Mouse (Mus musculus) gastrocnemius, postnatal 4 days (tissue): ENCODE results near the gene Alpl. TPM values are rescaled to one million over a fixed set of nuclear protein-coding genes. Genes with fewer than 3 reads are reported as not detected.

Experiments
- DNase-seq, 2 experiments: peaks; one replicate each; pipeline ENCODE4 v3.0.0; 2021 to 2022; ENCODE audit warnings: low spot score in 2 of 2, mixed read lengths in 2 of 2
- total RNA-seq, 2 experiments: library from RNA; stranded (reverse); gene quantifications; 2 replicates each; pipeline ENCODE4 v1.2.3; 2021

Gene Alpl
- total RNA-seq, 2 experiments from 2014 or later = 1.3 to 1.5 TPM

DNA sequence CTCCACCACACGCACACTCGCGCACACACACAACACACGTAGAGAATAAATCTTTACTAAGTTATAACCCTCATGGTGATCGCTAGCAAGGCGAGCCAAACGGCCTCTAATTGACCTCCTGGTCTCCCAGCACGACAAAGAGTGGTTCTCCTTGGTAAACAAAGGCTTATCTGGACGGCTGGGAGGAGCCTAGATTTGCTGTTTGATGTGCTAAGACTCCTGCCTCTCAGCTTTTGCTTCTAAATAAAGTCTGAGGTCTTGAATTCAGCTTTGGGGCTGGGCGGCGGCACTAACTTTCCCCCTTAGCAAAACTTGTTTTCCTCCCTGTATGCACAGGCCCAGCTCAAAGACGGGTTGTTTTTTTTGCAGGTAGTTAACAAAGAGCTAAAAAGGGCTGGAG lies 5.0 kb upstream of the Alpl start:
- DNase-seq = no peak

- DNase-seq = no peak
These were observed 4.1 kb upstream of the Alpl start for GRCm38 (mm10) chr4:137800324-137800723.

- no peak for DNase-seq
These were observed 854 bp upstream of the Alpl start for GRCm38 (mm10) chr4:137797038-137797437.

DNA sequence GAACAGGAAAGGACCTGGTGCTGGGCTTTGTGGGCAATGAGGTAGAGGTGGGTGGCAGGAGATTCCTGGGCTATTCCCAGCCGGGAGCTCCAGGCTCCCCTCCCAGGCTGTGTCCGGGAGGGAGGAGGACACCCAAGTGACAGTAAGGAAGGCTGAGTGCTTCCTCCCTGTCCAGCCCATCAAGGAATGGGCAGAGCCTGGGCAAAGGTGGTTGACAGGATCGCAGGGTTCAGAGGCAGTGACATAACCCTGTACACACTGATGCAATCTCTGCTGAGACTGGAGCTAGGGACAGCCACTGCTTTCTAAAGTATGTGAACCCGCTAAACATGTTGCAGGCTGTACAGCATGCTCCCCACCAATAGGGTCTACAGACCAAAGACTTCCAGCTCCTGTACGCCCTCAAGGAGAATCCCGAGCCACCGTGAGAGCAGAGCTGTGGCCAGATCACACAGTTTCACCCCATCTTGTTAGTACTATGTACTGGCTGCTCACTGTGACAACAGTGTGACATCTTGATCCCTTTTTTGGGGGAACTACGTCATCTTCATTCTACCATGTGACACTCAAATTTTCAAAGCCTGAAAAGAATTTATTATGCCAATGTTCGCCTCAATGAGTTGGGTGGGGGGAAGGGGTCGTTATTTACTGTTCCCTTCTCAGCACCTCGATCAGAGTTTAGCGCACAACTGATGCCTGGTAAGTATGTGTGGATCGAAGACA lies 1.8 kb downstream of the Alpl start:
- DNase-seq = no peak

DNA sequence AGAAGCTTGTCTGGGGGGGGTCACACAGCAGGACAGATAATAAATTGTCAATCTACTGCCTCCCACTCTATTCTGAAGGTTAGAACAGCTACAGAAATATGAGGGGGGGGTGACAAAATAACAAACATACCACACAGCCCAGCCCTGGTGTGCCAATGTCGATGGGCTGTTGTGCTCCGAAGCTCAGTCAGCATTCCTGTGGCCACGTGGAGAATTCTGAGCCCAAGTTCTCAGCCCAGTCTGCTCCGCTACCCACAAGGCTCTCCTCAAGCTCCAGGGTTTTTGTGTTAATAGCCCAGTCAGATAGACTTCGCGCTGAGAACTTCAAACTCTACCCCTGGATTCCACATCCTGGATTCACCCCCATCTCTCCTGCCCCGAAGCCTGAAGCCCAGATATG lies 2.6 kb downstream of the Alpl start:
- no peak for DNase-seq

GRCm38 (mm10) chr4:137791440-137791839 lies 4.7 kb downstream of the Alpl start:
- DNase-seq = no peak

GRCm38 (mm10) chr4:137790981-137791380 lies 5.2 kb downstream of the Alpl start:
- no peak for DNase-seq

DNA sequence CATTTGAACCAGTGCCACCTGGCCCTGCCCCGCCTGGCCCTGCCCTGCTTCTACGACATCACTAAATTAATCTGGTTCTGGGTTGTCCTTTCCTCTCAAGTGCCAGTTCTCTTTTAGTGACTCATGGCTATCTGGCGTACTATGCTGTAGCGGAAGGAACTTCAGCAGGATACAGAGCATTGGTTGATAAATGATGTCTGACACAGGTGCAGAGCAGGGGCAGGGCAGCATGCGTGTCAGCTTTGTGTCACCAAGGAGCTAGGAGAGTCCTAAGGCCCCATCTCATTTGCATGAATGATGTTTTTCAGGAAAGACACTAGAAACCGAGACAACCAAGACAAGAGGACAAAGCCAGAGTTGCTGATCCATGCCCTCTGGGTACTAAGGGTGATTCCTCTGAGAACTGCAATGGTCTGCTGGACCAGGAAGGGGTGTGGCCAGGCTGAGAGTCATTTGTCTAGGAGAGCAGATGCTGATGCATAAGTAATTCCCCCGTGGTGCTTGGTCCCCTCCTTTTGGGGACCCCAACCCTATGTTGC lies 7.6 kb downstream of the Alpl start:
- no peak for DNase-seq

- no peak for DNase-seq
These were observed 8.4 kb downstream of the Alpl start for GRCm38 (mm10) chr4:137787589-137788289.

DNA sequence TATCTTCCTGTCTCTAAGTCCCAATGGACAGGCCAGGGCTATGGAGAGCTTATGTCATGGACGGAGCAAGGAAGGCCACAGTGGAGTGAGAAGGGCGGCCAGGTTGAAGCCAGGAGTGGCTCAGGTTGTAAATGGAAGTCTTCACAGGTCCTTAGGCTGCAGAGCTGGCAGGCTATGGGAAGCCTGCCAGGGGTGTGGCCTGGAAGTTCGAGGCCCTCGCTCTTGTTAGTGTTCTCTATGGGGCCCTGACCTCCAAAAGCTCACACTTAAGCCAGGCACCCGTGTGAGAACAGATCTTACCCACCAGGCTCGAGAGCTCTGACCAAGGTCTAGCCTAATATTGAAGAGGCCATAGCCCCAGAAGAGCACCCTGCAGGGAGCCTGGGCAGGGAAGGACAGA lies 9.7 kb downstream of the Alpl start:
- DNase-seq = no peak

DNA sequence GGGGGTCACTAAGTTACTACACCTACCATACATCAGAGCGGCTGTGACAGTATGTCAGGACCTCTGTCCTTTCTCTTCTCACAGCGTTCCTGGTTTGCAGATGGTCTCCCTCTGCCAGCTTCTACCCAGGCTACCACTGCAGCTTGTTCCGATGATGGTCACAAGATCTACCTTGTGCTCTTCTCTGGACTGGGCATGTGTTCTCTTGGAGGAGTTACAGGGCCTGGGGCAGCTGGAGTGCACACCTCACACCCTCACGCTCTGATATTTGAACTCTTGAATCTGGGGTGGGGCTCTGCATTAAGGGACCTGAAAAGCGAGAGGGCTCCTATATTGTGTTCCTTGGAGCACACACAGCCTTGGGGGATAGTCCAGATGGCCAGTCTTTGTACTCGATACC lies 10.9 kb downstream of the Alpl start:
- no peak for DNase-seq

- no peak for DNase-seq
These were observed 11.4 kb downstream of the Alpl start for GRCm38 (mm10) chr4:137784741-137785140.

- peak in 1 of 2 experiments; percentile 46 for DNase-seq
These were observed 12.5 kb downstream of the Alpl start for GRCm38 (mm10) chr4:137783541-137784191.

- DNase-seq = no peak
These were observed 14.2 kb downstream of the Alpl start for GRCm38 (mm10) chr4:137781949-137782348.

GRCm38 (mm10) chr4:137780986-137781385 lies 15.2 kb downstream of the Alpl start:
- no peak for DNase-seq

GRCm38 (mm10) chr4:137778397-137779184 lies 17.6 kb downstream of the Alpl start:
- DNase-seq = no peak

- no peak for DNase-seq
These were observed 18.3 kb downstream of the Alpl start for GRCm38 (mm10) chr4:137777866-137778265.

- DNase-seq = no peak
These were observed 21.7 kb downstream of the Alpl start for GRCm38 (mm10) chr4:137774505-137774904.

DNA sequence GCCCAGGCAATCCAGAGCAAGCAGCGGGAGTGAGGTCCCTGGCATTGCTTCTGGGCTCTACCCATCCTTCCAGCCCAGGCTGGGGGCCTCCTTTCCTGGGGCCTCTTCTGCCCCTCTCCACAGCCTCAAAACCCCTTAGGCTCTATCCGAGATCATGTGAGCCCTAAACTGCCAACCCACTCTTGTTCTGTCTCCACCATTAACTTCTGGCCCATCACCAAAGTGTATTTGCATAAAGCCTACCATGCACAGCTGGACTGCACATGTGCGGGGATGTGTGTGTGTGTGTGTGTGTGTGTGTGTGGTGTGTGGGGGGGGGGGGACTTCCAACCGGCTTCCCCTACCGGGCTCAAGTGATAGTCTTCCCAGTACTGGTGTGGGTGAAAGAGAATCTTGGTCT lies 22.2 kb downstream of the Alpl start:
- DNase-seq = no peak

DNA sequence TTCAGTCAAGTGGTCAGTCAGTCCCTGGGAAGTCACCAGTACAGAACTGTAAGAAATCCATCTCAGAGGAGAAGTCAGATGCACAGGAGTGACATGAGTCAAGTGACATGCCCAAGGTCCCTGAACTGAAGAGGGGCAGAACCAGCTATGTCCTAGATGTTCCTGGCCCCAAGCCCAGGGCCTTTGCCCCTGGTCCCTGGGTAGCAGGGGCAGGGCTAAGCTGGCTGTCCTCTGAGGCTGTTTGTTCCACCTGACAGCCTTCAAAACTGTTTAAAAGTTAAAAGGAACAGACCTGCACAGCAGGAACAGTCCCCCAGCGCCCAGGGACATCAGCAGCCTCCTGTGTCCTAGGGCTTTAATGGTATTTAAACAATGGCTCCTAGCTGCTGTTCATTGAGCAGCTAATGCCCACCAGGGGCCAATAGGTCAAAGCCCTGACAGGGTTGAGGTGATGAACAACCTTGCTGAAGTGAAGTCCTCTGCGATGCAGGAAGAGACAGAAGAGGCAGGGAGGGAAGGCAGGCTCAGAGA lies 22.8 kb downstream of the Alpl start:
- no peak for DNase-seq
